Mouse (Mus musculus): ENCODE measurements around the gene Ppp1r7. TPM values are rescaled to one million over a fixed set of nuclear protein-coding genes. Genes with fewer than 3 reads are reported as not detected.
A peak's percentile ranks its signal among the peaks of the same experiment; 100 is the strongest.
"Not testable (repeated sequence)": the region's sequence is repeated elsewhere in the genome, so short reads cannot be mapped to it uniquely, and the experiment has no call there.

Gene Ppp1r7
- polyA plus RNA-seq (2016; fragmentation: Nextera tagmentation; extraction: Ambion mirVana) = 79.0 and 84.5 TPM in 2 replicates

- WGBS = under 1% methylated on average over 63 of the region's 63 CpGs
- H3K4me3 ChIP-seq = peak within 1 kb of the TSS; percentile 71
- no peaks in the 10 kb centered on the region for H3K27me3 ChIP-seq (ENCODE audit: low read depth, poor library complexity, severe bottlenecking)
- no peaks in the 10 kb centered on the region for H3K9me3 ChIP-seq (replicated peaks)
- peaks cover 23% of the 10 kb centered on the region for H3K36me3 ChIP-seq
- DNase-seq (ENCODE audit: low spot score) = peak; percentile 98
- H3K4me1 ChIP-seq = peaks cover 27% of the 10 kb centered on the region
- H3K27ac ChIP-seq (replicated peaks) = peak within 1 kb of the TSS; percentile 91
These were observed at the start of gene Ppp1r7, which contains the start of gene Pask for GRCm38 (mm10) chr1:93342648-93343503. TSS of gene Ppp1r7 (plus strand) at chr1:93342854. TSS of gene Pask (minus strand) at chr1:93343482.

GRCm38 (mm10) chr1:93294491-93294890, 48.2 kb upstream of the Ppp1r7 start:
- not testable (repeated sequence) for H3K27ac ChIP-seq (replicated peaks); DNase-seq (ENCODE audit: low spot score); H3K4me3 ChIP-seq; H3K9me3 ChIP-seq (replicated peaks); H3K27me3 ChIP-seq (ENCODE audit: low read depth, poor library complexity, severe bottlenecking); H3K4me1 ChIP-seq
- peaks cover 36% of the 10 kb centered on the region for H3K36me3 ChIP-seq
- 85% methylated on average over 3 of the region's 3 CpGs for WGBS

GRCm38 (mm10) chr1:93299791-93300190, 42.9 kb upstream of the Ppp1r7 start:
- H3K4me3 ChIP-seq = no peak overlapping the region
- DNase-seq (ENCODE audit: low spot score) = no peak
- peaks cover 89% of the 10 kb centered on the region for H3K36me3 ChIP-seq
- peaks cover 7% of the 10 kb centered on the region for H3K4me1 ChIP-seq
- 85% methylated on average over 4 of the region's 4 CpGs for WGBS
- no peaks in the 10 kb centered on the region for H3K27me3 ChIP-seq (ENCODE audit: low read depth, poor library complexity, severe bottlenecking)
- H3K27ac ChIP-seq (replicated peaks) = no peak overlapping the region
- H3K9me3 ChIP-seq (replicated peaks) = no peaks in the 10 kb centered on the region

- no peak overlapping the region for H3K4me3 ChIP-seq
- peaks cover 88% of the 10 kb centered on the region for H3K36me3 ChIP-seq
- H3K4me1 ChIP-seq = peaks cover 14% of the 10 kb centered on the region
- H3K9me3 ChIP-seq (replicated peaks) = no peaks in the 10 kb centered on the region
- no peak overlapping the region for H3K27ac ChIP-seq (replicated peaks)
- WGBS = 91% methylated on average over 3 of the region's 3 CpGs
- no peaks in the 10 kb centered on the region for H3K27me3 ChIP-seq (ENCODE audit: low read depth, poor library complexity, severe bottlenecking)
- DNase-seq (ENCODE audit: low spot score) = no peak
These were observed 42.1 kb upstream of the Ppp1r7 start for GRCm38 (mm10) chr1:93300578-93300977.

GRCm38 (mm10) chr1:93305581-93306337, 36.9 kb upstream of the Ppp1r7 start, which contains the start of gene Mterf4:
TSS of gene Mterf4 (minus strand) at chr1:93305915.
- peaks cover 69% of the 10 kb centered on the region for H3K36me3 ChIP-seq
- peaks cover 18% of the 10 kb centered on the region for H3K4me1 ChIP-seq
- no peaks in the 10 kb centered on the region for H3K27me3 ChIP-seq (ENCODE audit: low read depth, poor library complexity, severe bottlenecking)
- no peaks in the 10 kb centered on the region for H3K9me3 ChIP-seq (replicated peaks)
- peak; percentile 83 for DNase-seq (ENCODE audit: low spot score)
- H3K27ac ChIP-seq (replicated peaks) = peak within 1 kb of the TSS; percentile 85
- 9% methylated on average over 36 of the region's 36 CpGs for WGBS
- H3K4me3 ChIP-seq = peak within 1 kb of the TSS; percentile 90

GRCm38 (mm10) chr1:93323973-93324372, 18.7 kb upstream of the Ppp1r7 start:
- WGBS = 91% methylated on average over 6 of the region's 6 CpGs
- no peak overlapping the region for H3K4me3 ChIP-seq
- H3K27ac ChIP-seq (replicated peaks) = no peak overlapping the region
- DNase-seq (ENCODE audit: low spot score) = no peak
- no peaks in the 10 kb centered on the region for H3K9me3 ChIP-seq (replicated peaks)
- H3K36me3 ChIP-seq = peaks cover 99% of the 10 kb centered on the region
- no peaks in the 10 kb centered on the region for H3K27me3 ChIP-seq (ENCODE audit: low read depth, poor library complexity, severe bottlenecking)
- H3K4me1 ChIP-seq = no peaks in the 10 kb centered on the region

- Histone ChIP-seq H3K27me3 (ENCODE audit: low read depth, poor library complexity, severe bottlenecking) (no peaks in the 10 kb centered on the region), H3K36me3 (peaks cover 99% of the 10 kb centered on the region), H3K4me3 (no peak overlapping the region), H3K9me3 (replicated peaks) (no peaks in the 10 kb centered on the region), H3K4me1 (no peaks in the 10 kb centered on the region), H3K27ac (replicated peaks) (no peak overlapping the region)
- no peak for DNase-seq (ENCODE audit: low spot score)
- WGBS = 94% methylated on average over 3 of the region's 3 CpGs
These were observed 16.2 kb upstream of the Ppp1r7 start for GRCm38 (mm10) chr1:93326446-93326845.

- no peaks in the 10 kb centered on the region for H3K9me3 ChIP-seq (replicated peaks)
- no peak overlapping the region for H3K4me3 ChIP-seq
- H3K27me3 ChIP-seq (ENCODE audit: low read depth, poor library complexity, severe bottlenecking) = no peaks in the 10 kb centered on the region
- DNase-seq (ENCODE audit: low spot score) = no peak
- no peak overlapping the region for H3K27ac ChIP-seq (replicated peaks)
- no peaks in the 10 kb centered on the region for H3K4me1 ChIP-seq
- 84% methylated on average over 2 of the region's 2 CpGs for WGBS
- peaks cover 81% of the 10 kb centered on the region for H3K36me3 ChIP-seq
These were observed 8.0 kb upstream of the Ppp1r7 start for GRCm38 (mm10) chr1:93334621-93335020.

GRCm38 (mm10) chr1:93343504-93344047, 922 bp downstream of the Ppp1r7 start:
- Histone ChIP-seq H3K27me3 (ENCODE audit: low read depth, poor library complexity, severe bottlenecking) (no peaks in the 10 kb centered on the region), H3K36me3 (peaks cover 30% of the 10 kb centered on the region), H3K4me3 (peak overlapping the region; percentile 71), H3K27ac (replicated peaks) (peak overlapping the region; percentile 91), H3K9me3 (replicated peaks) (no peaks in the 10 kb centered on the region), H3K4me1 (peaks cover 27% of the 10 kb centered on the region)
- peak; percentile 92 for DNase-seq (ENCODE audit: low spot score)
- WGBS = under 1% methylated on average over 39 of the region's 39 CpGs

- Histone ChIP-seq H3K9me3 (replicated peaks) (no peaks in the 10 kb centered on the region), H3K27me3 (ENCODE audit: low read depth, poor library complexity, severe bottlenecking) (no peaks in the 10 kb centered on the region), H3K4me3 (no peak overlapping the region), H3K36me3 (peaks cover 66% of the 10 kb centered on the region), H3K4me1 (peaks cover 9% of the 10 kb centered on the region), H3K27ac (replicated peaks) (no peak overlapping the region)
- 94% methylated on average over 5 of the region's 5 CpGs for WGBS
- DNase-seq (ENCODE audit: low spot score) = no peak
These were observed 4.5 kb downstream of the Ppp1r7 start for GRCm38 (mm10) chr1:93347176-93347575.

- Histone ChIP-seq H3K27me3 (ENCODE audit: low read depth, poor library complexity, severe bottlenecking) (no peaks in the 10 kb centered on the region), H3K36me3 (peaks cover 91% of the 10 kb centered on the region), H3K4me3 (no peak overlapping the region), H3K4me1 (peaks cover under 1% of the 10 kb centered on the region), H3K27ac (replicated peaks) (no peak overlapping the region), H3K9me3 (replicated peaks) (no peaks in the 10 kb centered on the region)
- WGBS = 90% methylated on average over 4 of the region's 4 CpGs
- DNase-seq (ENCODE audit: low spot score) = no peak
These were observed 7.0 kb downstream of the Ppp1r7 start for GRCm38 (mm10) chr1:93349701-93350100.

GRCm38 (mm10) chr1:93352724-93353123, 10.1 kb downstream of the Ppp1r7 start:
- Histone ChIP-seq H3K4me1 (no peaks in the 10 kb centered on the region), H3K27me3 (ENCODE audit: low read depth, poor library complexity, severe bottlenecking) (no peaks in the 10 kb centered on the region), H3K4me3 (no peak overlapping the region), H3K27ac (replicated peaks) (no peak overlapping the region), H3K36me3 (peaks cover 100% of the 10 kb centered on the region), H3K9me3 (replicated peaks) (no peaks in the 10 kb centered on the region)
- DNase-seq (ENCODE audit: low spot score) = no peak
- 94% methylated on average over 2 of the region's 2 CpGs for WGBS

Measured in midbrain, embryonic 10.5 days (tissue).